Mouse (Mus musculus) liver, embryonic 18 days (tissue): ENCODE measurements around the gene Slc27a5. TPM values are rescaled to one million over a fixed set of nuclear protein-coding genes. Genes with fewer than 3 reads are reported as not detected.

Experiments
- polyA plus RNA-seq: library from polyadenylated mRNA; depleted of rRNA; stranded (reverse); fragments of >200 nt; gene quantifications from 2 replicates; pipeline ENCODE4 v1.2.3, GENCODE M21; 2012; rRNA removed

The Slc27a5 gene
- 37.4 and 60.2 TPM in 2 replicates for polyA plus RNA-seq

DNA sequence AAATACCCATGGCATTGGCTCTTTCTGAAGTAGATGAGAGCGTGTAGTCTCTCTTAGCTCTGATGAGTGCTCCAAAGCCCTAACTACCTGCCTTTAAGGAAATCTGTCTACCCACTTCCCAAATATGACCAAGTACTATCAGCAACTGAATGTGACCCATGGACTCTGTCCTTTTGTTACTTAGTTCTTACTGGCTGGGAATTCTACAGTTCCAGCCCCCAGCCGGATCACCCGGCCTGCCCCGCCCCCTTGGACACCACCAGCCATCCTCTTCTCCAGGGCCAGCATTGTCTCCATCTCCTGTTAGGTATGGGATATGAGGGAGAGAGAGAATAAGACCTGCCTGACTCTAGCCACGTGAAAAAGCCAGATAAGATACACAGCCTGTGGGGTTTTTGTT lies at the start of gene Slc27a5:
TSS of gene Slc27a5 (minus strand) at position 140 of the 400 bp plus-strand sequence.

DNA sequence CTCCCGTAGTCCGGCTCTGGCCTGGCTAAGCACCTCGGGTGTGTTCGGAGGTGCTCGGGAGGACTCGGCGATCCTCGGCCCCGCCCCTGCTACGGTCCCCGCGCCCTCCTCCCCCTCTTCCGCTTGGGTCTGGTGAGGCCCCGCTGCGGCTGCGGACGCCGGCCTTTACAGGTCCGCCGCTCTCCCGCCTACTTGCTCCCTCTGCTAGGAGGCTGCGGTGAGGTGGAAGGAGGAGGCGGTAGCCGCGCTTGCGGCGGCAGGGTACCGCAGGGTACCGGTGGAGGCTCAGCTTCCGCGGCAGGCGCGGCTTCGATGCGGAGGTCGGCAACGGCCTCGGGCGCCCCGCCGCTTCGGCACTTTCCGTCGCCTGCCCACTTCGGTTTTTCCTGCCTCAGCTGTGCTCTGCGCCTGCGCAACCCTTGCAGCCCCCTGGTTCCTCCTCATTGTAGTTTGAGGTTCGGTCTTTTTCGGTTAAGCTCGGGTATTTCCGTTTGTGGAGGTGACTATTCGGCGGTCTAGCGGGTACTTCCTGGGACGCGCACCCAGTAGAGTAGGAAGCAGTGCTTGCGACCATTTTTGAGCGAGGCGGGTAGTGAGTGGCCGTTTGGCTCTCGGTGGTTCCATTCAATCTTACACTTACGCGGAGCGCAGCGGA lies 40.0 kb upstream of the Slc27a5 start, which contains the start of gene Ube2m:
TSS of gene Ube2m (minus strand) at position 375 of the 655 bp plus-strand sequence.

DNA sequence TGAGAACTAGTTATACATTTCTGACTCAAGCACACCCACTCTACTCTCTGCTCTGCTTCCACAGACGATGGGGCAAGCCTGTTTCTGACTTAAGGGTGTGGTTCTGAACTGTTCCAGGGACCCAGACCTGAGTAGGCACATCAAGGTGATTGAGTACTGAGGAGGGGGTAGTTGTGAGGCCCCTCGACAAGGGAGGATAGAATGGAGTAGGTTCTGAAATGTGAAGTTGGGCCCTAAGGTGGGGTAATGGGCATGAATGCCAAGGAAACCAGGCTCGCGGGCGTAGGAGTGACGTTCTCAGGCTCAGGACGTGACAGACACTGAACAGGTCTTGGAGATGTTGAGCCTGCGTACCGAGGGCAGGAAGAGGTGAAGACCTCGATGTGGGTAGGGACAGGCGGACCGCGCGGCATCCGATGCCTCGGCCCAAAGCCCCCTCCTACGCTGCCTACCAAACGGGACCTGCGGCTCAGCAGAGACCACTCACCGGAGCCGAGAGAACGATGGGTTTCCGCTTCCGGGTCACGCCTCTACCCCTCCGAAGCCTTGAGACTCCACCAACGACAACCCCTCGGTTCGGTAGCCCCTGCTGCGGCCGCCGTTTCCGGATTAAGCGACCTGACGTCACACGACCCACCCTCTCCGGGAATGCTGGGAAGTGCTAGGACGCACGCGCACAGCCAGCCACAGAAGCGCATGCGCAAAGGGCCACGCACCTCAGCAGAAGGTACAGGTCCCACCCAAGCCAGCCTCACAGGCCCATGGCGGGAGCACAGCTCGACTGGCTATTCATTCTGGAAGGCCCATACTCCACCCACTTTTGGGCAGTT lies 36.4 kb upstream of the Slc27a5 start, which contains the start of gene Chmp2a:
TSS of gene Chmp2a (minus strand) at position 660 of the 830 bp plus-strand sequence.

DNA sequence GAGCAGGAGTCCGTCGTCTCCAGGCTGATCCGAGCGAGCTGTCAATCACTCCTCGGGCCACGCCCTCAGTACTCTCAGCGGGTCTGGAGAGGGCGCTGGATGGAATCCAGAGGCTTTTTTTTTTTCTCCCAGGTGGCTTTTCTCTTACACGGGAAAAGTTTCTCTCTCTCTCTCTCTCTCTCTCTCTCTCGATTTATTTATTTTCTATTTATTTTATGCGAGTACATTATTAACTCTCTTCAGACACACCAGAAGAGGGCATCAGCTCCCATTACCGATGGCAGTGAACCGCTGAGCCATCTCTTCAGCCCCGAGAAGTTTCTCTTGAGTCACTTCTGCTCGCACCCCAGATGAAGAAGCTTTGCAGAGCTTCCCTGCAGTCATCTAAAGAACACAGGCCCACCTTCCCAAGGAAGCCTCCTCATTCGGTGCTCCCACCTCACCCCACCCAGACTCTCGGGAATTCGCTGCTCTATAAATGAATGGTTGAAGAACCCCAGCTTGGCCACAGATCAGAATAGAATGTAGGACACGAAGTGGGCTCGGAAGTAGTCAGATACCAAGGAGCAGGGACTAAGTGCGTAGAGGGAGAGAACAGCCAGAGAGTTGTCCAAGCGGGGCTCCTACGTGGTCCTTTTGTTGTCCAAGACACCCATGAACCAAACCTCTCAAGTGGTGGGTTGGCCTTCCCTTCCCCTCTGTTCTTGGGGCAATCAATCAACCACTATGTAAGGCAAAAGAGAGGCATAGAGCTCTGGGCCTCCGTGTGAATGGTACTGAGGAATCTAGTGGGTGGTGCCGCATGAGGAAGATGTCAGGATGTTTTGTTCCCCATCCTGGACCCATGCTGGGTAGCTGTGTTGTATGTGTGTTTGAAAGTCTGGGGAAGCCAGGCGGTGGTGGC lies 12.3 kb upstream of the Slc27a5 start, which contains the start of gene Zbtb45:
TSS of gene Zbtb45 (minus strand) at position 30 of the 904 bp plus-strand sequence.

DNA sequence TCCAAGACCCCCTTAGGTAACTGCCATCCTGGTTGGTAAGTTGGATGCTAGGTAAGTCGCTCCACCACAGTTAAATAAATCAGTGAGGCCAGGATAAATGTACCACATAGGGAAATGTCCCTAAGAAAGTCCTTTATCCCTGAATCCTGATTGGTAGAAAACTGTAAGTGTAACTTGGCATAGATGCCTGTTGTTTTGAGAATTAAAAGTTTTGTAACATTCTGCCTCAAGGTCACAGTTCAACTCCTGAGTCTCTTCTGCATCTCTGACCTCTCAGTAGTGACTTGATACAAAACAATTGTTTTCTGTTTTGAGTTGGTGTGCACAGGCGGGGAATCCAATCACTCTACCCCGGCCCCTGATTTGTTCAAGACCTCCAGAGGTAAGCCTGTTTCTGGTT lies 859 bp upstream of the Slc27a5 start, which contains the start of gene Trim28:
TSS of gene Trim28 (plus strand) at position 264 of the 400 bp plus-strand sequence.

DNA sequence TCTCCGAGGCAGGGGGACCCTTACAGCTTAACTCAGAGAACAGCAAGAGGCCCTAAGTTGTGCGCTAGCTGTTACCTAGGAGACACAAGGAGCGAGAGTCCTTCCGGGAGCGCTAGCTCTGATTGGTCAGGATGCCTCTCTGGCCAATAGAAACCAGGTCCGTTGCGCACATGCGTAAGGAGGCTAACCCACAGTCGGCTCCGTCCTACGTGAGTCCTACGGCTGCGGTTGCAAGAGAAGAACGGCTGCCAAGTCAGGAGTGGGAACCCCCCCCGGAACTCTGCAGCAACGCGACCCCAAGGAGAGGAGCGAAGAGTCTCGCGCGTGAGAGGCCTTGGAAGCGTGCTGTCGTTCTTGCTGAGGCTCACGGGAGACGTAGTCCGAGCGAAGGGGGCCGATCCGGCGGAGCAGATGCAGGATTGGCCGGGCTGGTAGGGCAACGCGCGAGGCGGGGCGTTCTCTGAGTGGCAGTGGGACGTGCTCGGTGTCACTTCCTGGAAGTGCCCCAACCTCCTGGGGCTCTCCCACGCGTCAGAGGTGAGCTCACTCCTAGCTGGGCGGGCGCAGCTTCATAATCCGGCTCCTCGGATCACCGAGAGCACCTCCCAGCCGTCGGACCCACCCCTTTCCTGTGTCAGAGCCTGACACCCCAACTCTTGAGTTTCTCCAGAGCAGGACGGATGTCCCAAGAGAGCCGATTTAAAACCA lies 20.2 kb downstream of the Slc27a5 start, which contains the start of gene Zfp446:
TSS of gene Zfp446 (plus strand) at position 167 of the 708 bp plus-strand sequence.

DNA sequence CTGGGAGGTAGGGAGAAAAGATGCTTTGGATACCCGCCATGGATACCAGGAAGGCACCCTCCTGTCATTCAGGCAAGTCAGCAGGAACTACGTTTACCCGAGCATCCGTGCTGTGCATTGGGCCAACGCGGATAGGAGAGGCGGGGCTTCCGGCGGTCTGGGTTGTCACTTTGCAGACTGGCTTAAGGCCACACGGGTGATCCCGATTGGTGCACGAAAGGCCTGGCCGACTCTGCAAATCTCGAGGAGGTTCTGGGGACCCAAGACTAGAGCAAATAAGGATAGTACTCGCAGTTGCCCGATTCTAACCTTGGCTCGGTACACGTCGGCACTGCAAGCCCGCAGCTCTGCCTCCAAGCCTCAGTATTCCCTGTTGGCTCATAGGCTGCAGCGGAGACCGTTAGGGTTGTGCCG lies 32.3 kb downstream of the Slc27a5 start, which contains the start of gene Zfp324:
TSS of gene Zfp324 (plus strand) at position 161 of the 414 bp plus-strand sequence.

Other genes with a start within 250 kb of the Slc27a5 start
- 0.25 and 0.29 TPM in 2 replicates for gene Zscan18, start 194.6 kb downstream of the Slc27a5 start, polyA plus RNA-seq
- gene Zfp329, start 179.3 kb downstream of the Slc27a5 start, polyA plus RNA-seq = 2.2 and 2.4 TPM in 2 replicates
- gene Zfp110, start 163.4 kb downstream of the Slc27a5 start, polyA plus RNA-seq = 5.1 and 5.6 TPM in 2 replicates
- gene Zfp128, start 117.0 kb downstream of the Slc27a5 start, polyA plus RNA-seq = 0.75 and 0.82 TPM in 2 replicates
- 3.4 and 3.5 TPM in 2 replicates for gene Zscan22, start 100.4 kb downstream of the Slc27a5 start, polyA plus RNA-seq
- 1,527 and 1,533 TPM in 2 replicates for gene Rps5, start 75.9 kb downstream of the Slc27a5 start, polyA plus RNA-seq
- gene Rnf225, start 70.8 kb downstream of the Slc27a5 start, polyA plus RNA-seq = 0.13 and 0.22 TPM in 2 replicates
- gene Zfp324, start 32.4 kb downstream of the Slc27a5 start, polyA plus RNA-seq = 1.7 and 1.8 TPM in 2 replicates
- gene Zfp446, start 20.3 kb downstream of the Slc27a5 start, polyA plus RNA-seq = 1.9 and 2.1 TPM in 2 replicates
- 85.9 and 90.4 TPM in 2 replicates for gene Trim28, start 922 bp upstream of the Slc27a5 start, polyA plus RNA-seq
- gene Zbtb45, start 11.8 kb upstream of the Slc27a5 start, polyA plus RNA-seq = 5.4 and 5.7 TPM in 2 replicates
- gene Chmp2a, start 36.6 kb upstream of the Slc27a5 start, polyA plus RNA-seq = 99.3 and 101 TPM in 2 replicates
- 86.0 and 91.7 TPM in 2 replicates for gene Ube2m, start 40.1 kb upstream of the Slc27a5 start, polyA plus RNA-seq
- 0.53 and 0.59 TPM in 2 replicates for gene Mzf1, start 56.6 kb upstream of the Slc27a5 start, polyA plus RNA-seq
- gene Vmn1r85, start 97.0 kb upstream of the Slc27a5 start, polyA plus RNA-seq = not detected in 2 replicates
- not detected in 2 replicates for gene Vmn1r86, start 121.7 kb upstream of the Slc27a5 start, polyA plus RNA-seq
- not detected in 2 replicates for gene Vmn1r87, start 142.0 kb upstream of the Slc27a5 start, polyA plus RNA-seq
- not detected in 2 replicates for gene Vmn1r88, start 161.4 kb upstream of the Slc27a5 start, polyA plus RNA-seq
- not detected in 2 replicates for gene Vmn1r89, start 214.8 kb upstream of the Slc27a5 start, polyA plus RNA-seq